Comparison of ENCODE assay signal across 15 mouse cellular contexts in genomic region chr14:14350263-14351147, GRCm38 (mm10). TPM values are rescaled to one million over a fixed set of nuclear protein-coding genes. Genes with fewer than 3 reads are reported as not detected.
DNase-seq lines count a peak whose midpoint lies in the region; ATAC-seq and TF ChIP-seq lines count a peak whose summit lies in the region.
"Had no signal": no experiment of that assay in that cellular context is flagged by ENCODE, and none has a peak within 500 bp of the region (broad histone marks: within the 10 kb centered on the region; RNA-seq: fewer than 3 reads in every experiment).

No protein-coding gene starts in this region.

- H3K4me3 ChIP-seq in gastrocnemius, adult 2 months: no peak overlapping the region
- H3K4me3 ChIP-seq in neural tube, embryonic 11.5 days (ENCODE audit: low read depth, low read length): no peak overlapping the region
- H3K4me3 ChIP-seq in neural tube, embryonic 15.5 days (replicated peaks): no peak overlapping the region
- H3K4me3 ChIP-seq: embryonic facial prominence, embryonic 12.5 days; limb, embryonic 12.5 days had no signal

- WGBS in neural tube, embryonic 11.5 days: 95% methylated on average over 29 of the region's 29 CpGs
- WGBS in neural tube, embryonic 15.5 days: 97% methylated on average over 29 of the region's 29 CpGs

- H3K27me3 ChIP-seq in neural tube, embryonic 11.5 days (ENCODE audit: control insufficient read depth, insufficient read depth, low read length): no peaks in the 10 kb centered on the region
- no peaks in the 10 kb centered on the region for H3K27me3 ChIP-seq in neural tube, embryonic 15.5 days (replicated peaks)
- H3K27me3 ChIP-seq: embryonic facial prominence, embryonic 12.5 days; limb, embryonic 12.5 days had no signal

- peaks cover 29% of the 10 kb centered on the region for H3K9me3 ChIP-seq in neural tube, embryonic 11.5 days (ENCODE audit: control insufficient read depth, low read length)
- H3K9me3 ChIP-seq in neural tube, embryonic 15.5 days (replicated peaks): peaks cover 16% of the 10 kb centered on the region; the same call in 1 of the 2 replicates

- H3K9ac ChIP-seq in neural tube, embryonic 11.5 days (ENCODE audit: low read length): no peak overlapping the region
- H3K9ac ChIP-seq in neural tube, embryonic 15.5 days (replicated peaks): no peak overlapping the region
- H3K9ac ChIP-seq: embryonic facial prominence, embryonic 12.5 days; limb, embryonic 12.5 days had no signal

- no peaks in the 10 kb centered on the region for H3K4me1 ChIP-seq in neural tube, embryonic 11.5 days (ENCODE audit: control insufficient read depth, insufficient read depth, low read length)
- H3K4me1 ChIP-seq in neural tube, embryonic 15.5 days: 0 out of 2 replicates have a peak, but pooled peaks cover 6% of the 10 kb centered on the region
- H3K4me1 ChIP-seq: embryonic facial prominence, embryonic 12.5 days; limb, embryonic 12.5 days had no signal

- TF ChIP-seq CTCF in gastrocnemius, adult 2 months (IDR thresholded peaks at IDR 0.05): no peak

- peak; percentile 16 for DNase-seq in gastrocnemius, adult 2 months
- DNase-seq in gastrocnemius, postnatal 25 days: no peak
- peak; percentile 10 for DNase-seq in neural tube, embryonic 11.5 days (ENCODE audit: low spot score)
- peak; percentile 9 to 11 for DNase-seq in cerebellum, adult 18-20 months
- DNase-seq in testis, postnatal 10 days (ENCODE audit: low spot score): peak; percentile 71
- DNase-seq in layer of hippocampus, postnatal 14 days (ENCODE audit: low spot score in 2 of 2): no peak
- no peak for DNase-seq in layer of hippocampus, adult 9-11 months

- intact Hi-C loops in gastrocnemius, adult 2 months (cut with DNase I): no loop called here

- H3K36me3 ChIP-seq in neural tube, embryonic 11.5 days (ENCODE audit: control insufficient read depth, insufficient read depth, low read length): no peaks in the 10 kb centered on the region
- H3K36me3 ChIP-seq in neural tube, embryonic 15.5 days: peaks cover 5% of the 10 kb centered on the region; the same call in 1 of the 2 replicates

- no peak for ATAC-seq in neural tube, embryonic 11.5 days (ENCODE audit: insufficient read depth, low FRiP score, low TSS enrichment)
- no peak for ATAC-seq in neural tube, embryonic 15.5 days (ENCODE audit: low FRiP score)

- no peak overlapping the region for H3K27ac ChIP-seq in gastrocnemius, adult 2 months
- no peak overlapping the region for H3K27ac ChIP-seq in neural tube, embryonic 11.5 days (ENCODE audit: low read depth, low read length)
- no peak overlapping the region for H3K27ac ChIP-seq in neural tube, embryonic 15.5 days (replicated peaks)
- H3K27ac ChIP-seq: embryonic facial prominence, embryonic 12.5 days; kidney, postnatal 0 days; limb, embryonic 12.5 days; macrophage had no signal

- H3K4me2 ChIP-seq in neural tube, embryonic 11.5 days (ENCODE audit: low read depth): no peak overlapping the region
- H3K4me2 ChIP-seq in neural tube, embryonic 15.5 days: no peak overlapping the region
- H3K4me2 ChIP-seq: embryonic facial prominence, embryonic 12.5 days; limb, embryonic 12.5 days had no signal

RNA-seq across cellular contexts. Expression of gene Il3ra, which starts 4.4 kb away (rescaled TPM):
- 1 to 10 TPM; 1.5 to 2.5 TPM for total RNA-seq in gastrocnemius, adult 2 months (2021)
- total RNA-seq in gastrocnemius, postnatal 25 days (2021): 1 to 10 TPM; 2.0 to 4.0 TPM
- 2.4 and 3.1 TPM in 2 replicates for polyA plus RNA-seq in neural tube, embryonic 11.5 days (2014; fragmentation: Nextera tagmentation; extraction: Ambion mirVana)
- 2.9 and 4.3 TPM in 2 replicates for polyA plus RNA-seq in neural tube, embryonic 15.5 days (2015; fragmentation: Nextera tagmentation; extraction: Ambion mirVana)
- total RNA-seq in layer of hippocampus, postnatal 14 days (2021): 1 to 10 TPM; 2.8 TPM

RNA-seq across cellular contexts. Expression of gene Olfr31, which starts 27.9 kb away (rescaled TPM):
- not detected for total RNA-seq in gastrocnemius, adult 2 months (2021)
- not detected for total RNA-seq in gastrocnemius, postnatal 25 days (2021)
- not detected in 2 replicates for polyA plus RNA-seq in neural tube, embryonic 11.5 days (2014; fragmentation: Nextera tagmentation; extraction: Ambion mirVana)
- polyA plus RNA-seq in neural tube, embryonic 15.5 days (2015; fragmentation: Nextera tagmentation; extraction: Ambion mirVana): 0.04 TPM in 1 of 2 replicates, not detected in the other
- total RNA-seq in layer of hippocampus, postnatal 14 days (2021): under 1 TPM in 1 of 2 experiments, not detected in 1; 0.29 TPM
- total RNA-seq: hematopoietic stem cell, adult 5-6 weeks; neutrophil, adult 5-6 weeks had no signal
- polyA plus RNA-seq: embryonic facial prominence, embryonic 12.5 days; kidney, postnatal 0 days; limb, embryonic 12.5 days; macrophage; stomach, embryonic 14.5 days had no signal

RNA-seq across cellular contexts. Expression of gene Olfr721-ps1, which starts 50.6 kb away (rescaled TPM):
- not detected for total RNA-seq in gastrocnemius, adult 2 months (2021)
- not detected for total RNA-seq in gastrocnemius, postnatal 25 days (2021)
- not detected in 2 replicates for polyA plus RNA-seq in neural tube, embryonic 11.5 days (2014; fragmentation: Nextera tagmentation; extraction: Ambion mirVana)
- not detected in 2 replicates for polyA plus RNA-seq in neural tube, embryonic 15.5 days (2015; fragmentation: Nextera tagmentation; extraction: Ambion mirVana)
- total RNA-seq in layer of hippocampus, postnatal 14 days (2021): not detected
- total RNA-seq: hematopoietic stem cell, adult 5-6 weeks; neutrophil, adult 5-6 weeks had no signal
- polyA plus RNA-seq: embryonic facial prominence, embryonic 12.5 days; kidney, postnatal 0 days; limb, embryonic 12.5 days; macrophage; stomach, embryonic 14.5 days had no signal

Comparison
In these comparisons a context has a peak if more than half of its experiments do, and no peak if none do; other contexts are left out.
1. DNase-seq: peak in gastrocnemius, adult 2 months (single experiment), neural tube, embryonic 11.5 days (single experiment), cerebellum, adult 18-20 months (2 of 2) and testis, postnatal 10 days (single experiment); none in gastrocnemius, postnatal 25 days (single experiment), layer of hippocampus, postnatal 14 days (0 of 2) and layer of hippocampus, adult 9-11 months (single experiment).